Mouse (Mus musculus) embryonic facial prominence, embryonic 14.5 days (tissue): ENCODE data around the gene D2hgdh. TPM values are rescaled to one million over a fixed set of nuclear protein-coding genes. Genes with fewer than 3 reads are reported as not detected.
"Not testable (repeated sequence)": the region's sequence is repeated elsewhere in the genome, so short reads cannot be mapped to it uniquely, and the experiment has no call there.

Experiments
- ATAC-seq: fragments of 200-750 bp; cut with Nextera tagmentation; 2 replicates; pipeline ENCODE4 v1.8.0; 2017; ENCODE audit warnings: low read depth, moderate number of reproducible peaks, moderate TSS enrichment
- DNase-seq: peaks from one replicate; pipeline ENCODE4 v3.0.0-alpha.2; 2015; ENCODE audit warnings: low spot score
- H3K27ac ChIP-seq: fragments of 300-500 bp; sonication (generic); replicated peaks from 2 replicates; pipeline ENCODE4 v1.5.1; 2014; ENCODE audit warnings: low read depth, mild to moderate bottlenecking, low read length, moderate library complexity
- H3K27me3 ChIP-seq: fragments of 300-500 bp; sonication (generic); replicated peaks from 2 replicates; pipeline ENCODE4 v1.6.1; 2014; ENCODE audit warnings: low read length; ENCODE audit not compliant: control insufficient read depth, insufficient read depth
- H3K36me3 ChIP-seq: fragments of 300-500 bp; sonication (generic); 2 replicates; pipeline ENCODE4 v1.6.1; 2014; ENCODE audit warnings: low read length, mixed read lengths; ENCODE audit not compliant: control insufficient read depth, insufficient read depth
- H3K4me1 ChIP-seq: fragments of 300-500 bp; sonication (generic); 2 replicates; pipeline ENCODE4 v1.6.1; 2014; ENCODE audit warnings: antibody characterized with exemption, low read length; ENCODE audit not compliant: control insufficient read depth, insufficient read depth
- H3K4me2 ChIP-seq: fragments of 300-500 bp; sonication (generic); 2 replicates; pipeline ENCODE4 v1.6.1; 2014; ENCODE audit warnings: low read depth, mild to moderate bottlenecking, low read length, moderate library complexity, mixed read lengths
- H3K4me3 ChIP-seq: fragments of 300-500 bp; sonication (generic); 2 replicates; pipeline ENCODE4 v1.5.1; 2014; ENCODE audit warnings: low read depth, mild to moderate bottlenecking, low read length
- H3K9ac ChIP-seq: fragments of 300-500 bp; sonication (generic); 2 replicates; pipeline ENCODE4 v1.6.1; 2014; ENCODE audit warnings: low read depth, mild to moderate bottlenecking, low read length, moderate library complexity, mixed read lengths
- H3K9me3 ChIP-seq: fragments of 300-500 bp; sonication (generic); 2 replicates; pipeline ENCODE4 v1.6.1; 2016; ENCODE audit warnings: low read length; ENCODE audit not compliant: control insufficient read depth
- WGBS: fragments of 180-500 bp; shearing (Covaris S2); extraction: QIAGEN DNeasy Blood & Tissue Kit; methylation state at CpG from one replicate; pipeline ENCODE4 v1.1.7; 2014; 5-methylcytosine and 5-hydroxymethylcytosine counted together
- polyA plus RNA-seq: library from polyadenylated mRNA; unstranded; fragments of >200 nt; fragmentation: Nextera tagmentation; extraction: Ambion mirVana; gene quantifications from 2 replicates; pipeline ENCODE4 v1.2.1, GENCODE M21; 2014

The D2hgdh gene
- polyA plus RNA-seq, 1 experiment from 2014 or later, result 10.7 TPM

DNA sequence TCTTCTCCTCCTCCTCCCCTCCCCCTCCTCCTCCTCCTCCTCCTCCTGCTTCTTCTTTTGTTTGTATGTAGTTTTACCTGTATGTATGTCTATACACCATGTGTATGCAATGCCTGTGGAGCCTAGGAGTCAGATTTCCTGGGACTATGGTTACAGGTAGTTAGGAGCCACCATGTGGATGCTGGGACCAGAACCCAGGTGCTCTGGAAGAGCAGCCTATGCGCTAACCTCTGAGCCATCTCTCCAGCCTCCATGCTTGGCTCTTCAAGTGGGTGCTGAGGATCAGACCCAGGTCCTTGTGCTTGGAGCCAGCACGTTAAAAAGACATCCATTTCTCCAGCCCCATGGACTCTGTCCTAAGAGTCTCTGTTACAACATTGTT is 11.8 kb downstream of the D2hgdh start:
- Histone ChIP-seq H3K9ac (no peak overlapping the region), H3K36me3 (peaks cover 27% of the 10 kb centered on the region; the same call in 1 of the 2 replicates), H3K27ac (no peak overlapping the region), H3K4me3 (no peak overlapping the region), H3K4me2 (no peak overlapping the region), H3K4me1 (no peaks in the 10 kb centered on the region), H3K9me3 (no peaks in the 10 kb centered on the region), H3K27me3 (no peaks in the 10 kb centered on the region)
- 88% methylated on average over 2 of the region's 2 CpGs for WGBS
- no peak for ATAC-seq
- DNase-seq, result no peak

DNA sequence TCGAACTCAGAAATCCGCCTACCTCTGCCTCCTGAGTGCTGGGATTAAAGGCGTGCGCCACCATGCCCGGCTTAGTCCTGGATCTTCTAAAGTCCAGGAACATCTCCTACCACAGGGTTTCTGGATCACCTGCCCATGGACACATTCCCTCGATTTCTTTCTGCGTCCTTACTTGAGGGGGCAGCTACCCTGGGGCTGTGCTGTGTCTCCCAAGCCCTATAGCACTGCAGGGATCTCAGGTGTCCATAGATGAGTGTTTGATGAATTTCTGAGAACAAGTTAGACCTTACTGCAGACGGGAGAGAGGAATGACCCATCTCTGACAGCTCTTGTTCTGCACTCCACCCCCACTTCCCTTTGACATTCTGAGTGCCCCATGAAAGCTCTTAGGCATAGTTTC is 12.6 kb downstream of the D2hgdh start:
- Histone ChIP-seq H3K9me3 (no peaks in the 10 kb centered on the region), H3K27ac (no peak overlapping the region), H3K36me3 (peaks cover 27% of the 10 kb centered on the region; the same call in 1 of the 2 replicates), H3K4me2 (no peak overlapping the region), H3K4me3 (no peak overlapping the region), H3K9ac (no peak overlapping the region), H3K27me3 (no peaks in the 10 kb centered on the region), H3K4me1 (no peaks in the 10 kb centered on the region)
- DNase-seq (no peak), ATAC-seq (no peak)
- WGBS, result 96% methylated on average over 8 of the region's 8 CpGs

DNA sequence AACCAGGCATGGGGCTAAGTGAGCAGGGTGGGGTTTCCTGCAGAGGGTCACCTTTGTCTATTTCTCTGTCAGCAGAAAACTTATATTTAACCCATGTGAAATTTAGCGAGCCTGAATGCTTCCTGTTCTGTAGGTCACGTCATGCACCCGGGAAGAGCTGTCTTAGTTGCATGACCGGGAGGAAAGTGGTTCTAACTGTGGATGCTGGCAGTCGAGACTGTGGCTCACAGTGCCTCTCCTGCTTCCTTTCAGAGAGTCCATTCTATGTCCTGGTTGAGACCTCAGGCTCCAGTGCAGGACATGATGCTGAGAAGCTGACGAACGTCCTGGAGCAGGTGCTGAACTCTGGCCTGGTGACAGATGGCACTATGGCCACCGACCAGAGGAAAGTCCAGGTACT is 13.9 kb downstream of the D2hgdh start:
- H3K4me2 ChIP-seq, ATAC-seq, H3K9ac ChIP-seq, DNase-seq, H3K27me3 ChIP-seq, H3K27ac ChIP-seq, H3K4me1 ChIP-seq, H3K4me3 ChIP-seq, H3K9me3 ChIP-seq: not testable (repeated sequence)
- WGBS, result 86% methylated on average over 8 of the region's 8 CpGs
- H3K36me3 ChIP-seq, result peaks cover 27% of the 10 kb centered on the region; the same call in 1 of the 2 replicates

DNA sequence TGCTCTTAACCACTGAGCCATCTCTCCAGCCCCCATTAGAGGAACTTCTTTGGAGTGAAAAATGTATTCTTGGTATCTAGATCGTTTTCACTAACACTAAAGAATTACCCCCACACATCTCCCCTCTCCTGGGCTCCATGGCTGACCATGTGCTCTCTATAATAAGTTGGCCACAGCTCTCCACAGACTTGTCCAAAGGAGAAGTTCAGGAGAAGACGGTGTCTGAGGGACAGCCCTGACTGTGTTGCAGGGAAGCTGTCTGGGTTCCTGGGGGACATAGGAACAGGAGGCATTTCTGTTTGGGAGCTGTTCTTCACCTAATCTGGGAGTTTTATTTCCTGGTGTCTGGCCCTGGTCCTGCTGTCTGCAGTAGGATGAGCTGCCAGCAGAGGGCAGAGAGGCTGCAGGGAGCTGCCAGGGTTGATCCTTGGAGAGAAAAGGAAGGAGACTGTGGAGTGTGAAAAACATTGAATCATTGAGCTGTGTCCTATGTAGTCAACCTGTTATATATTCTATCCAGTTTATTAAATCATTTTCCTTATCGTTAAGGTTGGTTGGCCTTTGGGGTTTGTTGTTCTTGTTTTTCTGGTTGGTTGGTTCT is 21.2 kb downstream of the D2hgdh start:
- not testable (repeated sequence) for DNase-seq, H3K27me3 ChIP-seq, H3K4me1 ChIP-seq, H3K4me2 ChIP-seq, ATAC-seq, H3K27ac ChIP-seq, H3K4me3 ChIP-seq, H3K9me3 ChIP-seq, H3K9ac ChIP-seq, H3K36me3 ChIP-seq
- 54% methylated on average over 1 of the region's 3 CpGs for WGBS

DNA sequence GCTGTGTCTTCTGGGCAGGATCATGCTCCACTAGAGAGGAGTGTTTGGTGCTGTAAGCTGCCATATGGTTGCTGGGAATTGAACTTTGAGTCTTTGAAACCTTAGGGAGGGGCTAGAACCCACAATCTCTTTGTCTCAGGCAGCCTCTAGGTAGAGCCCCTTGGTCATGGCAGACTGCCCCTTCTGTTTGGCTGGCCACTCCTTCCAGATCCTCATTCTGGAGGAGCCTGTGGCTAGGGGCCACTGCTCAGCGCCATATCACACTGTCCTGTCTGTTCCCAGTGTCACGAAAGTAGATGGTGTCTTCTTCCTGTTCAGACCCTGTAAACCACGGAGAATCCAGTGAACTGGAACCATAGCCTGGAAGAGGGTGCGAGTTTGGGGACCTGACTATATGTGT is 31.1 kb downstream of the D2hgdh start:
- H3K27ac ChIP-seq, H3K9me3 ChIP-seq, H3K9ac ChIP-seq, H3K4me3 ChIP-seq, H3K4me2 ChIP-seq, DNase-seq, ATAC-seq, H3K4me1 ChIP-seq, H3K27me3 ChIP-seq, H3K36me3 ChIP-seq: not testable (repeated sequence)
- WGBS, result 83% methylated on average over 4 of the region's 4 CpGs

DNA sequence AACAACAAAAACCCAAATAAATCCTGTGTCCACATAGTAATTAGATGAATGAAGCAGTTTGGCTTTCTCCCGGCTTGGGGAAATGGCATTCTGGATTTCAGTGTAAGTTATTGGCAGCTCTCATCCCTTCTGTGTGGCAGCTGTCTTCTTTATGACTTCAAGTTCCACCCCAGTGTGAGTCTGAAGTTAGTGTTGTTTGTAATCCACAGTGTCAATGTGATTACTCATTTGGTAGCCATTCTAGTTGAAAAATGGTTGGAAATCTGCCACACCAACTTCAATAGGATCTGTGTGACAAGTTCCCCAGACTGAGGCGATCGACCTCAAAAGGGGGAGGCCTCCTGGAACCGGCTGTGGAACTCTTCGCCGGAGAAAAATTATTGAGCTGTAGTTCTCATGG is 32.7 kb downstream of the D2hgdh start:
- WGBS, result 71% methylated on average over 6 of the region's 6 CpGs
- no peak for ATAC-seq
- DNase-seq, result no peak
- H3K4me1 ChIP-seq, result no peaks in the 10 kb centered on the region
- H3K27ac ChIP-seq, result no peak overlapping the region
- H3K4me2 ChIP-seq, result no peak overlapping the region
- H3K9ac ChIP-seq, result no peak overlapping the region
- H3K27me3 ChIP-seq, result no peaks in the 10 kb centered on the region
- no peak overlapping the region for H3K4me3 ChIP-seq
- H3K36me3 ChIP-seq, result no peaks in the 10 kb centered on the region
- H3K9me3 ChIP-seq, result no peaks in the 10 kb centered on the region

DNA sequence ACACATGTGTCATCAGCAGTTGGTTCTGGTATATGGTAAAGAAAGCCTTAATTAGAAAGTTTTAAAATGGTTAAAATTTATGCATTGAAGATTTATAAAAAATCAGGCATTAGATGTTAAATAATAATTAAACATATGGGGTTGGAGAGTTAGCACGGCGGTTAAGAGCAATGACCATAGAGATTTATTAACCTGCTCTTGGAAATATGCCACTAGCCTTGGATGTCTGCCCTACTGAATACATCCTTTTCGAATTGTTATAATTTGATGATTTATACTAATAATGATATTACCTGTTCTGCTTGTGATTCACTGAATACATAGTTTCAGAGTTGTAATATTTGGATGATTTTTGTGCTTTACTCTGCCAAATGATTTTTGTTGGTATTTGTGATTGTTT is 33.3 kb downstream of the D2hgdh start:
- Histone ChIP-seq H3K4me2 (no peak overlapping the region), H3K9me3 (no peaks in the 10 kb centered on the region), H3K9ac (no peak overlapping the region), H3K27ac (no peak overlapping the region), H3K4me1 (no peaks in the 10 kb centered on the region), H3K27me3 (no peaks in the 10 kb centered on the region), H3K36me3 (no peaks in the 10 kb centered on the region), H3K4me3 (no peak overlapping the region)
- no peak for DNase-seq
- WGBS, result 80% methylated on average over 3 of the region's 3 CpGs
- no peak for ATAC-seq

DNA sequence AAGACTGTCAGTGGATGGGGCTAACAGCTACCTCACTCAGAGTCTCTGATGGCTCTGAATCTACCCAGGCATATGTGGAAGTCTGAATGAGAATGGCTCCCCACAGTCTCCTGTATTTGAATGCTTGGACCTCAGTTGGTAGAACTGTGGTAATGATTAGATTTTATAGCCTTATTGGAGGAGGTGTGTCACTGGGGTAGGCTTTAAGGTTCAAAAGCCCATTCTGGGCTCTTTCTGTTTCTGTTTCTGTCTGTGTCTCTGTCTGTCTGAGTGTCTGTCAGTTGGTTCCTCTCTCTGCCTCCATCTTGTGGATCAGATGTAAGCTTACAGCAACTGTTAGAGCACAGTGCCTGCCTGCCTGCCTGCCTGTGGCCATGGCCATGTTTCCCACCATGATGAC is 34.9 kb downstream of the D2hgdh start:
- Histone ChIP-seq H3K27me3 (no peaks in the 10 kb centered on the region), H3K36me3 (no peaks in the 10 kb centered on the region), H3K4me1 (no peaks in the 10 kb centered on the region), H3K27ac (no peak overlapping the region), H3K9ac (no peak overlapping the region), H3K4me3 (no peak overlapping the region), H3K4me2 (no peak overlapping the region), H3K9me3 (no peaks in the 10 kb centered on the region)
- ATAC-seq, result no peak
- no peak for DNase-seq

DNA sequence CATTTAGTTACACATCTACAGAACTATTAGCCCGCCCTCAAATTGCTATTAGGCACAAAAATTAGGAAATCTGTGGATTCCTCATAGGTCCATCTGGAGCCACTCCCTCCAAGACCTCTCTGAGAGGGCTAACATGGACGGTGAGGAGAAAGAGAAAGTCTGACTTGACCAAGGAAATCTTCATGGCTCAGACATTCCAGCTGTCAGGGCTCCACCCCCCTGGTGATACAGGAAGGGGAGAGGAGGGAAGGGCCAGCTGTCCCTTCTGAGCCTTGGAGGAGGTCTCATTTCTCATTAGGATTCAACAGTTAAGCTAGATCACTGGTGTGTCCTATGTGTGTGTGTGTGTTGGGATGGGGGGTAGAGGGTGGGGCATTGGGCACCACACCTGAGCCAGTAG is 36.3 kb downstream of the D2hgdh start, which contains the start of gene Gal3st2:
Gene Gal3st2, plus strand, starts transcription at position 259 of the 400 bp plus-strand sequence.
- H3K9me3 ChIP-seq, H3K4me2 ChIP-seq, H3K36me3 ChIP-seq, H3K27me3 ChIP-seq, H3K9ac ChIP-seq, H3K27ac ChIP-seq, H3K4me1 ChIP-seq, DNase-seq, H3K4me3 ChIP-seq: not testable (repeated sequence)
- ATAC-seq, result peak; percentile 47; the same call in 1 of the 2 replicates
- 56% methylated on average over 2 of the region's 2 CpGs for WGBS
